Mouse (Mus musculus) ES-E14 (cell line): ENCODE data around the gene Ormdl2.

Experiments
- CHD2 ChIP-seq: IDR thresholded peaks from 2 replicates; pipeline ENCODE4 v1.6.1; 2014; ENCODE audit warnings: mild to moderate bottlenecking, low read depth, low read length, inconsistent platforms
- HCFC1 ChIP-seq: IDR thresholded peaks from 2 replicates; pipeline ENCODE4 v1.6.1; 2012; ENCODE audit warnings: low read length, inconsistent platforms, borderline replicate concordance; ENCODE audit not compliant: insufficient read depth
- MAFK ChIP-seq: IDR thresholded peaks from 2 replicates; pipeline ENCODE4 v1.6.1; 2014; ENCODE audit warnings: mild to moderate bottlenecking, low read depth, low read length, inconsistent platforms; ENCODE audit not compliant: insufficient read depth
- ZC3H11A ChIP-seq: IDR thresholded peaks from 2 replicates; pipeline ENCODE4 v1.6.1; 2012; ENCODE audit warnings: low read depth, mild to moderate bottlenecking, inconsistent platforms, low read length, borderline replicate concordance
- ZNF384 ChIP-seq: IDR thresholded peaks from 2 replicates; pipeline ENCODE4 v1.6.1; 2012; ENCODE audit warnings: low read depth, low read length, inconsistent platforms

- TF ChIP-seq MAFK (no peak), HCFC1 (no peak), ZNF384 (no peak), ZC3H11A (no peak), CHD2 (no peak)
Measured at GRCm38 (mm10) chr10:128804271-128805091, 17.0 kb downstream of the Ormdl2 start, which contains the start of gene Tmem198b.
